Mouse (Mus musculus): ENCODE measurements at regions not wholly inside any gene's neighbourhood (a gene's known extent, or its start where the extent isn't known, plus 50 kb on each side); places are given as distances from the start of the nearest gene placed in this dataset.

GRCm38 (mm10) chrX:99248181-99248580, 112.3 kb downstream of the Efnb1 start:
- TF ChIP-seq CTCF (IDR thresholded peaks at IDR 0.05; ENCODE audit: low read depth) (no peak), EP300 (optimal IDR thresholded peaks at IDR 0.05) (no peak)
